Mouse (Mus musculus): ENCODE measurements around the gene Ttll6. TPM values are rescaled to one million over a fixed set of nuclear protein-coding genes. Genes with fewer than 3 reads are reported as not detected.
A peak's percentile ranks its signal among the peaks of the same experiment; 100 is the strongest.

Ttll6 gene
- total RNA-seq, 1 experiment = 5.4 TPM

DNA sequence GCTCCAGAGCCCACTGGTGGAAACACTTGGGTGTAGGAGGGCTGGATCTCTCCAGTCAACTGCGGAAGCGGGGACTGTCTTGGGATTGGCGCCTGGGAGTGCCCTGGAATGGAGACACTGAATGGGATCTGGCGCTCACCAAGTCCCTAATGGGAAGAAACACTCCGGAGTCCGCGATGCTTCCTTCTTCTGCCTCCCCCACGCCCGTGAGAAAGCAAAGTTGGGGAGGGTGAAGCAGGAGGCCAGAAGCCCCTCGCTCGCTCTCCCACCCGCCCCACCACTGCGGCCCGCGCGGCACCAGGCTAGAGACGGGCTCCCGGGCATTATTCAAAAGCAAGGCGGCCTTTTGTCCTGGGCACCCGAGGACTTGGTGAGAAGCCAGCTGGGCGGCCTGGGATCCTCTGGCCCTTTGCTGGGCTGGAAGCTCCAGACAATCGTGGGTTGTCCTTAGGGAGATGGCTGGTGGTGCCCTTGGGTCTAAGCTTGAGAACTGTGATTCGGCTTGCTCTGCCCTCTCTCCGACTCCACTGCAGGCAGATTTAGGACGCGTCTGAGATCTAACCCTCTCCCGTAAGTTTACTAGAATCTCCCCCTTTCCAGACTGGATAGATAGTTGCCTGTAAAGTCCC is 44.1 kb downstream of the Ttll6 start:
- in situ Hi-C loops (cut with MboI; ENCODE audit: low sequenced_read_pairs in 2 of 2, unreplicated experiment in 2 of 2) = loop anchor here in 1 of 2 experiments (10.0 kb wide), 1 partner anchor 157 kb away; no protein-coding TSS in a partner anchor
- peak overlapping the region in 1 of 2 experiments; percentile 5; a peak in 3 of 4 replicates for H3K4me3 ChIP-seq (ENCODE audit: insufficient read depth in 1 of 2, low read depth in 1 of 2, low read length in 2 of 2, poor library complexity in 1 of 2, severe bottlenecking in 1 of 2)

DNA sequence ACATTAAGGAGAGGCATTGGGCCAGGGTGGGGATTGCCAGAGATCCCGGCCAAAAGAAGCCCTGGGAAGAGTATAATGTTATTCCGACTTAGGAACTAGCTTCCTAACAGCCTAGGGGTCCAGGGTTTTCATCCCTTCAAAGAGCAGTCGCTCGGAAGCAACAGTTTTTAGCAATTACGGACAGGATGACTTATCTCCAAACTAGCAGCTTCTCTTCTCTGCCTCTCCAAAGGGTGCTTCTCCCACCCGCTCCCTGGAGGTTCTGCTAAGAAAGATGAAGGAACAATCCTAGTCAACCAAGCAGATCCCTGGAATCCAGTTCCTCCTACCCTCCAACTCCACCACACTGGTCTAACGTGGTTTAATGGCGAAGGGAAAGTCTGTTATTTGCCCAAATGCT is 44.8 kb downstream of the Ttll6 start:
- in situ Hi-C loops (cut with MboI; ENCODE audit: low sequenced_read_pairs in 2 of 2, unreplicated experiment in 2 of 2) = loop anchor here in 1 of 2 experiments (10.0 kb wide), 1 partner anchor 156 kb away; no protein-coding TSS in a partner anchor
- no peak for DNase-seq (ENCODE audit: low read depth, low spot score)

More for the DNA sequence above, 44.1 kb downstream of the Ttll6 start:
- peaks cover 0 to 3% of the 10 kb centered on the region in 2 experiments; a peak in 1 of 4 replicates for H3K4me1 ChIP-seq (ENCODE audit: control insufficient read depth in 2 of 2, insufficient read depth in 2 of 2, low read length in 2 of 2, poor library complexity in 1 of 2)
- DNase-seq (ENCODE audit: low read depth, low spot score) = no peak
- H3K9me3 ChIP-seq (ENCODE audit: control insufficient read depth, insufficient read depth, low read depth, low read length) = no peaks in the 10 kb centered on the region
- no peak overlapping the region for H3K9ac ChIP-seq (ENCODE audit: insufficient read depth, low read depth, low read length, poor library complexity, severe bottlenecking)
- H3K36me3 ChIP-seq (ENCODE audit: control insufficient read depth, insufficient read depth, low read length, poor library complexity, severe bottlenecking) = no peaks in the 10 kb centered on the region
- H3K27ac ChIP-seq (ENCODE audit: insufficient read depth, low read depth, low read length, poor library complexity, severe bottlenecking) = no peak overlapping the region
- no peak for TF ChIP-seq ZNF384 (IDR thresholded peaks at IDR 0.05; ENCODE audit: low read depth, low read length)
- TF ChIP-seq ZC3H11A (IDR thresholded peaks at IDR 0.05; ENCODE audit: borderline replicate concordance, low read depth, low read length) = no peak
- TF ChIP-seq CHD2 (IDR thresholded peaks at IDR 0.05; ENCODE audit: low read depth, low read length) = no peak

DNA sequence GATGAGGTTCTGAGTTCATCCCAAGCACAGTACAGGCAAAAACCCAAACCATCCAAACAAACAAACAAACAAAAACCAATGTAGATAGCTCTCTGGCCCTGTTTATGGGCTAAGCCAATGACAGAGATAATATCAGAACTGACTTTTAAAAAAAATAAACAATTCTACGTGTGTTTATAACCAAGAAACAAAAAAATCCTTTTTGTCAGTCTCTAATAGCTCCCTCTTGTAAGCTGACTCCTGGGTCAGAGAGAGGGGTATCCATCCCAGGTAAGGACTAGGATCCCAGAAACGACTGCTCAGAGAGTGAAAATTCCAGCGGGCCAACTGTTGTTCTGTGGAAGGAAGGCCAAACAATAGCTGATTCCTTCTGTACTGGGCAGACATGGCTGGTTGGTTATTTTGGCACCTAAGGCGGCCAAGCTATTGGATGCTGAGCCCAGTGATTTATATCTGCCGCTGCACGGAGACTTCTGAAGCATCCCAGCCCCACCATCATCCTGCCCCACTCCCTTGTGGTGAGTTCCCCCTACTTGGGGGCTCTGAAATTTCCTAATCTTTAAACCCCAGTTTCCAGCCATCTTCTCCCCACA is 45.4 kb downstream of the Ttll6 start:
- Histone ChIP-seq H3K9me3 (ENCODE audit: control insufficient read depth, insufficient read depth, low read depth, low read length) (no peaks in the 10 kb centered on the region), H3K4me1 (ENCODE audit: control insufficient read depth in 2 of 2, insufficient read depth in 2 of 2, low read length in 2 of 2, poor library complexity in 1 of 2) (no peaks in the 10 kb centered on the region), H3K36me3 (ENCODE audit: control insufficient read depth, insufficient read depth, low read length, poor library complexity, severe bottlenecking) (no peaks in the 10 kb centered on the region), H3K4me3 (ENCODE audit: insufficient read depth in 1 of 2, low read depth in 1 of 2, low read length in 2 of 2, poor library complexity in 1 of 2, severe bottlenecking in 1 of 2) (no peak overlapping the region), H3K27ac (ENCODE audit: insufficient read depth, low read depth, low read length, poor library complexity, severe bottlenecking) (no peak overlapping the region), H3K9ac (ENCODE audit: insufficient read depth, low read depth, low read length, poor library complexity, severe bottlenecking) (no peak overlapping the region)
- no peak for DNase-seq (ENCODE audit: low read depth, low spot score)
- no peak for TF ChIP-seq HCFC1 (IDR thresholded peaks at IDR 0.05; ENCODE audit: borderline replicate concordance, insufficient read depth, low read length)
- no peak for TF ChIP-seq MAFK (IDR thresholded peaks at IDR 0.05; ENCODE audit: insufficient read depth, low read depth, low read length)
- TF ChIP-seq ZNF384 (IDR thresholded peaks at IDR 0.05; ENCODE audit: low read depth, low read length) = no peak; the same call in 1 of the 2 replicates
- no peak for TF ChIP-seq CHD2 (IDR thresholded peaks at IDR 0.05; ENCODE audit: low read depth, low read length)
- no peak for TF ChIP-seq ZC3H11A (IDR thresholded peaks at IDR 0.05; ENCODE audit: borderline replicate concordance, low read depth, low read length)
- in situ Hi-C loops (cut with MboI; ENCODE audit: low sequenced_read_pairs in 2 of 2, unreplicated experiment in 2 of 2) = loop anchor here in 1 of 2 experiments (10.0 kb wide), 1 partner anchor 156 kb away; no protein-coding TSS in a partner anchor

More for the DNA sequence above, 44.8 kb downstream of the Ttll6 start:
- Histone ChIP-seq H3K4me3 (ENCODE audit: insufficient read depth in 1 of 2, low read depth in 1 of 2, low read length in 2 of 2, poor library complexity in 1 of 2, severe bottlenecking in 1 of 2) (no peak overlapping the region), H3K27ac (ENCODE audit: insufficient read depth, low read depth, low read length, poor library complexity, severe bottlenecking) (no peak overlapping the region), H3K9ac (ENCODE audit: insufficient read depth, low read depth, low read length, poor library complexity, severe bottlenecking) (no peak overlapping the region), H3K36me3 (ENCODE audit: control insufficient read depth, insufficient read depth, low read length, poor library complexity, severe bottlenecking) (no peaks in the 10 kb centered on the region), H3K4me1 (ENCODE audit: control insufficient read depth in 2 of 2, insufficient read depth in 2 of 2, low read length in 2 of 2, poor library complexity in 1 of 2) (no peaks in the 10 kb centered on the region), H3K9me3 (ENCODE audit: control insufficient read depth, insufficient read depth, low read depth, low read length) (no peaks in the 10 kb centered on the region)
- TF ChIP-seq ZNF384 (IDR thresholded peaks at IDR 0.05; ENCODE audit: low read depth, low read length) (no peak), ZC3H11A (IDR thresholded peaks at IDR 0.05; ENCODE audit: borderline replicate concordance, low read depth, low read length) (no peak), MAFK (IDR thresholded peaks at IDR 0.05; ENCODE audit: insufficient read depth, low read depth, low read length) (no peak), CHD2 (IDR thresholded peaks at IDR 0.05; ENCODE audit: low read depth, low read length) (no peak), HCFC1 (IDR thresholded peaks at IDR 0.05; ENCODE audit: borderline replicate concordance, insufficient read depth, low read length) (no peak)

DNA sequence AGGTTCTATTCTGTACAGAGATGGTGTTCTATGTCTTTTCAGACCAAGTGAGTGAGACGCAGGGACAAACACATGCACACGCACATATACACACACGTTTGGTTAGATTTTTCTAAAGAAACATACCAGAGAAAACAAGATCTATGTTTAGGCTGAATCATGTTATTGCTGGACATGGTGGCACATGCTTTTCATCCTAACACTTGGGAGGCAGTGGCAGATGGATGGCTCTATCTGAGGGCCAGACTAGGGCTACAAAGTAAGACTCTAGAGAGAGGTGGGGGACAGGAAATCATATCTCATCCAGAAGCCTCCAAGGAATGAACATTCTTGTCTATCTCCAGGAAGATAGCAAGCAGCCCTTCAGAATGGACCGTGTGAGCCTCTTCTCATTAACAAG is 47.5 kb downstream of the Ttll6 start:
- H3K9ac ChIP-seq (ENCODE audit: insufficient read depth, low read depth, low read length, poor library complexity, severe bottlenecking) = no peak overlapping the region
- no peak for DNase-seq (ENCODE audit: low read depth, low spot score)
- in situ Hi-C loops (cut with MboI; ENCODE audit: low sequenced_read_pairs in 2 of 2, unreplicated experiment in 2 of 2) = no loop called here

More for the DNA sequence above, 47.5 kb downstream of the Ttll6 start:
- no peaks in the 10 kb centered on the region for H3K4me1 ChIP-seq (ENCODE audit: control insufficient read depth in 2 of 2, insufficient read depth in 2 of 2, low read length in 2 of 2, poor library complexity in 1 of 2)
- H3K27ac ChIP-seq (ENCODE audit: insufficient read depth, low read depth, low read length, poor library complexity, severe bottlenecking) = no peak overlapping the region
- no peak overlapping the region for H3K4me3 ChIP-seq (ENCODE audit: insufficient read depth in 1 of 2, low read depth in 1 of 2, low read length in 2 of 2, poor library complexity in 1 of 2, severe bottlenecking in 1 of 2)
- H3K9me3 ChIP-seq (ENCODE audit: control insufficient read depth, insufficient read depth, low read depth, low read length) = no peaks in the 10 kb centered on the region
- no peak for TF ChIP-seq HCFC1 (IDR thresholded peaks at IDR 0.05; ENCODE audit: borderline replicate concordance, insufficient read depth, low read length)
- no peak for TF ChIP-seq ZNF384 (IDR thresholded peaks at IDR 0.05; ENCODE audit: low read depth, low read length)
- no peak for TF ChIP-seq ZC3H11A (IDR thresholded peaks at IDR 0.05; ENCODE audit: borderline replicate concordance, low read depth, low read length)
- TF ChIP-seq MAFK (IDR thresholded peaks at IDR 0.05; ENCODE audit: insufficient read depth, low read depth, low read length) = no peak
- TF ChIP-seq CHD2 (IDR thresholded peaks at IDR 0.05; ENCODE audit: low read depth, low read length) = no peak
- H3K36me3 ChIP-seq (ENCODE audit: control insufficient read depth, insufficient read depth, low read length, poor library complexity, severe bottlenecking) = no peaks in the 10 kb centered on the region

Data from ES-E14 (cell line).